Mouse (Mus musculus) liver, adult (tissue): Measurements from ENCODE around the gene Taf5l.

ENCODE experiments used
- GATA4 ChIP-seq: IDR thresholded peaks from 2 replicates; pipeline ENCODE4 v1.6.1; 2014; ENCODE audit warnings: mild to moderate bottlenecking, low read length; ENCODE audit not compliant: insufficient replicate concordance

Gene Taf5l

DNA sequence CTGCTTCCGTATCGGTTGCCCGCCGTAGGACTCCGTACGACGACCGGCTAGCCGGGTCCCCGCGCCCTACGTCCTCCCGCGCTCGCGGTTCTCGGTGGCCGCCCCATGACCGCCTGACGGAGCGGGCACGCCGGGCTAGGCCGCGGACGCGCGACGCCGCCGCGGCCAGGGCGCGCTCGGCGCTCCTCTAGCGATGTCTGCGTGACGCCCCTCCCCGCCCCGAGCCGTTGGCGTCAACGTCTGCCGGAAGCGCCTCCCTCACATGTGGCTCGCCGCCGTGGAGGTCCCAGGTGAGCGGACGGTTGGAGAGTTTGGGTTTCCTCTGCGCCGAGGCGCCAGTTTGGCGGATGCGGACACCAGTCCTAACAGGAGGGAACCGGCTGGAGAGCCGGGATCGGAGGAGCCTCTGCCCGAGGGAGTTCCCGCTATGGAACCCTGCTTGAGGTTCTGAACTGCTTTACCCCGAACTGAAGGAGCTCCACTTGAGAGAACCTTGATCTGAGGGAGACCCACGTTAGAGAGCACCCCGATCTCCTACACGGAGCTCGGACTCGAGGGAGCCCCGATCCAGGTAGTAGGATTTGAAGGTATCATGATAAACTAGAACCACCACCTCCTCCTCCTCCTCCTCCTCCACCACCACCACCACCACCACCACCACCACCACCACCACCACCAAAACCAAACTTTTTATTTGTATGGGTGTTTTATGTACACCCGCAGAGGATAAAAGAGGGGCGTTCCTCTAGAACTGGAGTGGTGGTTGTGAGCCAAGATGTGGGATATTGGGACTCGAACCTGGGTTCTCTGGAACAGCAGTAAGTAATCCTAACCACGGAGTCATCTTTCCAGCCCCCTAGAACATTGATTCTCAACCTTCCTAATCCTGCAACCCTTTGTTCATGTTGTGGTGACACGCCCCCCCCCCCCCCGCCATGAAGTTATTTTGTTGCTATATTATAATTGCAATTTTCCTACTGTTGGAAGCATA lies at the start of gene Taf5l, which contains the start of gene Urb2:
Gene Taf5l (minus strand): TSS at position 161 of the 991 bp plus-strand sequence.
Gene Urb2 (plus strand): TSS at position 272 of the 991 bp plus-strand sequence.
- peak; percentile 13; the same call in 1 of the 2 replicates for TF ChIP-seq GATA4

DNA sequence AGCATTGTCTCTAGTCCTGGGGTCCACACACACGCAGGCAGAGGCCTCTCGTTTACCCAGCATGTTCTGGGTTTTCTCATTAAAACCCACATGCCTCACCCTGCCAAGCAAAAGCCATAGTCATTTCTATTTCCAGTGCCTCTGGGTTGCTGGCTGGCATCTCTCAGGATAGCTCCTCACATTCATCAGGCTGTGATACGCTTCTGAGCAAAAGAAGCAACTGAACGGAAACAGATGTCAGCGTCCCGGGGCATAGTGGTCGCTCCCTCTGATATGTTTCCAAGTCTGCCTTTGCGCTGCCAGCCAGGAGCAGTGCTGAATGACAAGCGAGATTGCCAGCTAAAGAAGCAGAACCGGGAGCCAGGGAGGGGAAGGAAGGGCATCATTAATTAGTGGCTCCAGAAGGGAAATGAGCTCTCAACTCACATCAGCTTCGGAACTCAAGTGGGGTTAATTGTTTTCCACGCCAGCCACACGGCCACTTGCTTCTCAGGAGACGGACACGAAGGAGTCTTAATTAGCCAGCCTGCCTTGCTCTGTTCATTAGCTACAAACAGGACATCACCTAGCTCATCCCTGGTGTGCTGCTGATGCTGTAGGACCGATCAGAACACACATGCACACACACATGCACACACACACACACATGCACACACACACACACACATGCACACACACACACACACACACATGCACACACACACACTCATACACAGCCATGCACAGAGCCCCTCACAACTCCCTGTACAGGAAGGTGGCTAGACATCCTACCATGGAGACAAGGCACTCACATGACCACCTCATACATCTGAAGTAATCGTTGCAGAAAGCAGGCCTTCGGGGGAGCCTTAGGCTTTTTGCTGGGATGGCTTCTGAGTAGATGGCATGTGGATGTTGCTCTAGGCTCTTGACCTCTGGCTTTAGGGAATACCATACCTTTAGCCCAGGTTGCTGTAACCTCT lies 49.4 kb upstream of the Taf5l start:
- no peak for TF ChIP-seq GATA4

DNA sequence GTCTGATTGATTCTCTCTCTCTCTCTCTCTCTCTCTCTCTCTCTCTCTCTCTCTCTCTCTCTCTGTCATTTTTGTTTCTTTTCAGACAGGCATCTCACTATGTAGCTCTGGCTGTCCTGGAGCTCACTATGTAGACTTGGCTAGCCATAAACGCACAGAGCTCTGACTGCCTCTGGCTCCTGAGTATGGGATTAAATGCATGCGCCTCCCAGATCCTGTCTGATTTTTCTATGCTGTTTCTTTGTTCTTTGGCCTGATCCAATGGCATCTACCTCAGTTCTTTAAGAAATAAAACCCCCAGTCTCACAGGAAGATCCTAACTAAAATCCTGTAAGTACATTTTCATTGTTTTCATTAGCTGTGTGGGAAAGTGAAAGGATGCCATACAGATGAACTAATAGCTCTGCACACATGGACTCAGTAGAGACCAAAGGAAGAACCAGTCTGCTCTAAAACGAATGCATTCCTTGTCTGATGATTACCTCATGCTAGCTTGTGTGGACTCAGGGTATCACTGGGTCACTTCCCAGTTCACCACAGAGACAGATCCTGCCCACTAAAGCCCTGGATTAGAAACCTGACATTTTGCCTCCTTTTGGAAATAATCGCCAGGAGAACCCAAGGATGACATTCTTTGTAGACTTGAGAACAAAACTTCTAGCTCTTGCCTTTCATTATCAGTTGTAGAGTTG lies 46.0 kb upstream of the Taf5l start:
- no peak for TF ChIP-seq GATA4

DNA sequence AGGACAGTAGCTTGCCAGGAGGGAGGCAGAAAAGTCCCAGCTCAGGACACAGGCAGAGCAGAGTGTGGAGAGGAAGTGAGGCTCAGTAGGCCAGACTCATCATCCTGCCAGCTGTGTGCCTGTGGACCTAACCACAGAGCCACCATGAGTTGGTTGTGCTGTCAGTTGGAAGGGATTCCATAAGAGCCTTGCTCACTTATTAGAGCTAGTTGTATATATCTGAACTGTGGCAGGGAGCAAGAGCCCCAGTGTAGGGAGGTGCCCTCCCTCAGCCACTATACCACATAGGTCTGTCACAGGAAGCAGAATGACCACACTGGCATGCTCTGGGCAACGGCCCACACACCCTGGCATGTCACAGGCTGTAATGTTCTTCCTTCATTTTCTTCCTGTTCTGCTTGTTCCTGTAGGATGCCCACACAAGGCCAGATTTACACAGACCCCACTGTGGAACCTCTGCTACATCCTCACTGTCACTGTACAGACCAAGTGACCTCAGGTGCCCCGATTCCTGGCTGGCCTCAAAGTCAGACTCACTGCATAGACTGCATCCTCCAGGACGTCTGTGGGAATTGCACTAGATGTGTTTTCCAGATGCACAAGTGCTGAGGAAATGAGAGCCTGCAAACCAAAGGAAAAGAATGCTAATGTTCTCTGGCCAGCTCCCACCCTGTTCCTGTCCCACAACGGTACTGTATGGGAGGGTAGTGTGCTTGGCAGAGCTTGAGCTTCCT lies 45.3 kb upstream of the Taf5l start:
- no peak for TF ChIP-seq GATA4

DNA sequence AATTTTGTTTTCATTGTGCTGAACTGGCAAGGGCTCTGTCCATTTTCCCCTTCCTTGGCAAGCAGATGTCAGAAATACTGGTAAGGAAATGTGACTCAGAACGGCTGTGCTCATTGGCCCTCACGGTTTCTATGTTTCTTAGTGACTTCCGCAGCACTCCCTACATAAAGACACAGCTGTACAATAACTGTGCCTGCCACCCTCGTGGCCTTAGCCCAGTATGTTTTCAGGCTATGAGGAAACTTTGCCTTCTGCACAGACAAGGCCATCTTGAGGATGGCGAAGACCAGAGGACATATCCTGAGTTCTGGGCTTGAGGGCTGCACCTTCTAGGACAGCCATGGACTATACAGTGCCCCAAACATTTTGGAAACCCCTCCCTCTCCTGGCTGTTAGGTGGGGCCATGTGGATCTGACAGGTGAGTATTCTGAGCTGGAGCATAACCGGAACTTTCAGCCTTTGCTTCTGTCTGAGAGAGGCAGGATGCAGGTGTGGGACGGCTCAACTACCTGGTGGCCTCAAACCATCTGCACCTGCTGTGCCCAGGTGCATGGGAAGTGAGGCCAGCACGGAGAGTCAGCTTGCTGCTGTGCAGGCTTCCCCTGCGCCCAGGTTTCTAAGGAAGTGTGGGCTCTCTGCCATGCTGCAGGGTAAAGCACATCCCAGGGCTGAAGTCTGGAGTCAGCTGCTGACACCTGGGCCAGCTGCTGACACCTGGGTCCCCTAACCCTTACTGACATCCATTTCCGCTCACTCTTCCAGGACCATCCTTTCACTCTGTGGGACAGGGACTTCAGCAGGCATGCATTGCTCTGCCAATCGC lies 35.8 kb upstream of the Taf5l start:
- no peak for TF ChIP-seq GATA4

DNA sequence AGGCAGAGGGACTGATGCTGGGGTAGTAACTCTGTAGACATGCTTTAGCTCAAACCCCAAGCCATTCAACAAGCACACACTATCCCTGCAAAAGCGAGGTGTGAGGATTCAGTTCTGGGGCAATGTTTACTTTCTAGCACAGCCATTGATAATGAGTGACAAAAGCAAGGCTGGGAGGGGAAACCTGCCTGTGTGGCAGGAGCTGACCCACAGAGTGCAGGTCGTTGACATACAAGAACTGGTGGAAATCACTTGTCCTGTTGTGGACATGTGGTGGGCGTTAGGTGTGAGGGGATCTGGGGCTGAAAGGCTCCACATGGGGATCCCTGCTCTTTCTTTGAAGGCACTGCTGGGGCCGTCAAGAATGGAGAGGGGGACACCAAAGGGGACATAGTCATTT lies 31.4 kb upstream of the Taf5l start:
- TF ChIP-seq GATA4, result no peak

DNA sequence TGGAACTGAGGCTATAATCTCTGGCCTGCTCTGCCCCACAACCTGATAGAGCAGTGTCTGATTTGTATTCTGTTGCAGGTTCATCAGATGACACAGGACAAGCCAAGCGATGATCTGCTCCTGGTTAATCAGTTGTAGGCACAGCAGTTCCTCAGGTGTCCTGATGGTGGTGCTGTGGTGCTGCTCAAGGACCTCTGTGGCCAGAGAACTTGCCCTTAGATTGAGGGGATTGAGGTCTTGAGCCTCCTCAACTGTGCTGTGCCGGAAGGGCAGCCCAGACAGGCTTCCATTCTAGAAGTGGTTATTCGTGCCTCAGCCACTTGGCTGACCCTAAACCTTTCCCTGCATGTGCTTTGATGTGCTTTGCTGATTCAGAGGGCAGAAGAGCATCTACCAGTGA lies 30.9 kb upstream of the Taf5l start:
- no peak for TF ChIP-seq GATA4

DNA sequence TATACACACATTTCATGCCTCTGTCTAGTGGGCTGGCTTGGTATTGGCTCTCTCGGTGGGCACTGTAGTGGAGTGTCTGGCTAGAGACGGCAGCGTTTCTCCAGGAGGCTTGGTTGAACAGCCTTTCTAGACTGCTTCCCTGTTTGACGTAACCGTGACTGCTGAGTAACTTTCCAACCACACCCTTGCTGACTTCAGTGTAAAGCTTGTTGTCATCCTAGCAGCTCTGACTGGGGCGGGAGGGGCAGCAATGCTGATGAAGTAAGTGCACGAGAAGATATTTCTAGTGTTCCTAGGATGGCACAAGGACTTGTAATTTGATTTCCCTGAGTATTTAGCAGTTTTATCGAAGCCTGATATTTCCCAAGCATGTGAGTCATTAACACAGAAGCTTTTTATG lies 24.7 kb upstream of the Taf5l start:
- TF ChIP-seq GATA4, result no peak

DNA sequence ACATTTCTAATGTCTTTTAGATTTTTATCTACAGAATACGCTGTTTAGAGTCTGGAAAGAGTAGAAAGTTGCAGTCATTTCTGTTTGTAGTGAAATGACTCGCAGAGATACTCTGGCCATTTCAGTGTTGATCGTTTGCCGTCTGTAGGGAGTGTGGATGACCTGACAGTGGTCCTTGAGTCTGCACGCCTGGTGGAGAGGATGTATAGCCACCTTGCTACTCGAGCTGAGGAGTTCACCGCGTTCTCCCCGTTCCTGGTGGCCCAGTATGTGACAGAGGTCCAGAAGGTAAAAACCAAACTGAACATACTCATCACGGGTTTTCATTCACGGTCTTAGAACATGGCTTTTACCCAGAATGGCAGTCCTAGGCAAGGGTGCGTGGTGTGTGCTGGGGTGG lies 23.7 kb upstream of the Taf5l start:
- no peak for TF ChIP-seq GATA4

DNA sequence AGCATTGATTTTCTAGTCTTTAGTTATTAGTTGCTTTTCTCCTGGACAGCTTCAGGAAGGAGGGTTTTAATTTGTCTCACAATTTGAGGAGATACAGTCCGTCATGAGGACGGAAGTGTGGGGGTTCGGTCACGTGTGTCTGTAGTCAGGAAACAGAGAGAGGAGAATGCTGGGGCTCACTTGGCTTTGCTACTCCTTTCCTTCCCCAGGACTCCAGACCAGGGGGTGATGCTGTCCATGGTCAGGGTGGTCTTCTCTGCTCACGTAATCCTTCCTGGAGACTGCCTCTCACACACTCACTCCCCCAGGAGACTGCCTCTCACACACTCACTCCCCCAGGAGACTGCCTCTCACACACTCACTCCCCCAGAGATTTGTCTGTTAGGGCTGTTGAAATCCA lies 23.2 kb upstream of the Taf5l start:
- TF ChIP-seq GATA4, result no peak

DNA sequence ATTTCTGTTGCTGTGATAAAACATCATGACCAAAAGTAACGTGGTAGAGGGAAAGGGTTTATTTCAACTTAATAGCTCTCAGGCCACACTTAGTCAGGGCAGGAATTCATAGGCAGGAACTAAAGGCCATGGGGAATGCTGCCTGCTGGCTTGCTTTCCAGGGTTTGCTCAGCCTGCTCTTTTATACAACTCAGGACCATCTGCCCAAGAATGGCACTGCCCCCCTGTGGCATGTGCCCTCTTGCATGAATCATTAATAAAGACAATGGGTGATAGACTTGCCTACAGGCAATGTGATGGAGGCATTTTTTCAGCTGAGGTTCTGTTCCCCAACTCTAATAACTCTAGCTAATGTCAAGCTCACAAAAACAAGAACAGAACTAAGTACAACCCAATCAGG lies 21.0 kb upstream of the Taf5l start:
- TF ChIP-seq GATA4, result no peak

DNA sequence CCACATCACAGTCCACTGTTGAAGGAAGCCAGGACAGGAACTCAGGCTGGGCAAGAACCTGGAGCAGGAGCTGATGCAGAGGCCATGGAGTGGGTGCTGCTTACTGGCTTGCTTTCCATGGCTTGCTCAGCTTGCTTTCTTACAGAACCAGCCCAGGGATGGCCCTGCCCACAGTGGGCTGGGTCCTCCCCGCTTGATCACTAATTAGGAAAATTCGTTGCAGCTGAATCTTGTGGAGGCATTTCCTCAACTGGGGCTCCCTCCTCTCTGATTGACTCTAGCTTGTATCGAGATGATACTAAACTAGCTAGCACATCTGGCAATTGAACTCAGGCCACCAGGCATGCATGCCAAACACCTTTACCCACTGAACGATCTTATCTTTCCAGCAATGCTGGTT lies 18.2 kb upstream of the Taf5l start:
- TF ChIP-seq GATA4, result no peak

DNA sequence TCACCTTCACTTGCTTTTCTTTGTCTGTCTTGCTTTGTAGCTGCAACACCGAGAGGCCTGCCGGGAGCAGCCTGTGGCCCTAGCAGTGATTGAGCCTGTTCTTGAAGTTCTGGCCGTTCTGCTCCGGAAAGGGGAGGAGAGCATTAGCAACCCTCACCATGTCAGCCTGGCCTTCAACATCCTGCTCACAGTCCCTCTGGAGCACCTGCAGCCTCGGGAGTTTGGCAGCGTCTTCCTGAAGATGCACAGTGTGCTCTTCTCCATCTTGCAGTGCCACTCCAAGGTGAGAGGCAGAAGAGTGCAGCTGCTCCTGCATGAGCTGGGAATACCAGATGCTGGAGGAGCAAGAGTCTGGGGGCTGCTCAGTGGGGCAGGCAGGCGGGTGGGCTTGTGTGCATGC lies 16.9 kb upstream of the Taf5l start:
- no peak for TF ChIP-seq GATA4
